Mouse (Mus musculus) erythroid progenitor cell, adult 5-6 weeks (primary cell): ENCODE data around the gene Nckap5l. TPM values are rescaled to one million over a fixed set of nuclear protein-coding genes. Genes with fewer than 3 reads are reported as not detected.

Experiments
- ATAC-seq: replicated peaks from 2 replicates; pipeline ENCODE4 v1.8.0; 2016; ENCODE audit warnings: moderate number of reproducible peaks, mild to moderate bottlenecking, moderate TSS enrichment, inconsistent platforms; ENCODE audit not compliant: poor library complexity, low FRiP score, severe bottlenecking
- total RNA-seq, 2 experiments: library from RNA; stranded (forward) in 1 of 2; stranded (reverse) in 1 of 2; fragments of 150-400 nt in 1 of 2; fragments of 186-747, 209-891 nt in 1 of 2; gene quantifications; 2 replicates each; pipeline versions ENCODE4 v1.2.3 to v1.2.4; 2015 to 2017; ENCODE audit warnings: low replicate concordance in 2 of 2

Nckap5l gene
- total RNA-seq, 2 experiments from 2014 or later: 0.84 TPM; not detected in 1

GRCm38 (mm10) chr15:99375581-99375980, 82.0 kb downstream of the Nckap5l start:
- ATAC-seq: no peak

GRCm38 (mm10) chr15:99375036-99375435, 82.5 kb downstream of the Nckap5l start:
- no peak for ATAC-seq

- ATAC-seq: no peak
Measured at GRCm38 (mm10) chr15:99372761-99373160, 84.8 kb downstream of the Nckap5l start.

Other genes starting within 250 kb of the Nckap5l start
- gene Kcnh3, start 232.9 kb downstream of the Nckap5l start, total RNA-seq (2015; ENCODE audit: low replicate concordance): not detected in 2 replicates
- not detected in 2 replicates for gene Kcnh3, start 232.9 kb downstream of the Nckap5l start, total RNA-seq (2017; ENCODE audit: low replicate concordance)
- 18.4 and 26.4 TPM in 2 replicates for gene Mcrs1, start 205.8 kb downstream of the Nckap5l start, total RNA-seq (2015; ENCODE audit: low replicate concordance)
- gene Mcrs1, start 205.8 kb downstream of the Nckap5l start, total RNA-seq (2017; ENCODE audit: low replicate concordance): 13.4 and 15.5 TPM in 2 replicates
- 4.0 TPM in 1 of 2 replicates, not detected in the other for gene Prpf40b, start 162.7 kb downstream of the Nckap5l start, total RNA-seq (2015; ENCODE audit: low replicate concordance)
- gene Prpf40b, start 162.7 kb downstream of the Nckap5l start, total RNA-seq (2017; ENCODE audit: low replicate concordance): 1.0 TPM in 1 of 2 replicates, not detected in the other
- gene Fam186b, start 161.9 kb downstream of the Nckap5l start, total RNA-seq (2015; ENCODE audit: low replicate concordance): not detected in 2 replicates
- not detected in 2 replicates for gene Fam186b, start 161.9 kb downstream of the Nckap5l start, total RNA-seq (2017; ENCODE audit: low replicate concordance)
- gene Fmnl3, start 87.3 kb downstream of the Nckap5l start, total RNA-seq (2015; ENCODE audit: low replicate concordance): 3.6 and 5.0 TPM in 2 replicates
- 1.5 and 2.7 TPM in 2 replicates for gene Fmnl3, start 87.3 kb downstream of the Nckap5l start, total RNA-seq (2017; ENCODE audit: low replicate concordance)
- 179 and 219 TPM in 2 replicates for gene Tmbim6, start 64.9 kb downstream of the Nckap5l start, total RNA-seq (2015; ENCODE audit: low replicate concordance)
- 95.3 and 151 TPM in 2 replicates for gene Tmbim6, start 64.9 kb downstream of the Nckap5l start, total RNA-seq (2017; ENCODE audit: low replicate concordance)
- 1.3 and 1.4 TPM in 2 replicates for gene Bcdin3d, start 17.0 kb upstream of the Nckap5l start, total RNA-seq (2015; ENCODE audit: low replicate concordance)
- gene Bcdin3d, start 17.0 kb upstream of the Nckap5l start, total RNA-seq (2017; ENCODE audit: low replicate concordance): 0.51 and 1.3 TPM in 2 replicates
- gene Faim2, start 70.4 kb upstream of the Nckap5l start, total RNA-seq (2015; ENCODE audit: low replicate concordance): not detected in 2 replicates
- 0.38 TPM in 1 of 2 replicates, not detected in the other for gene Faim2, start 70.4 kb upstream of the Nckap5l start, total RNA-seq (2017; ENCODE audit: low replicate concordance)
- not detected in 2 replicates for gene Aqp2, start 121.3 kb upstream of the Nckap5l start, total RNA-seq (2015; ENCODE audit: low replicate concordance)
- gene Aqp2, start 121.3 kb upstream of the Nckap5l start, total RNA-seq (2017; ENCODE audit: low replicate concordance): not detected in 2 replicates
- gene Aqp5, start 133.0 kb upstream of the Nckap5l start, total RNA-seq (2015; ENCODE audit: low replicate concordance): not detected in 2 replicates
- gene Aqp5, start 133.0 kb upstream of the Nckap5l start, total RNA-seq (2017; ENCODE audit: low replicate concordance): not detected in 2 replicates
- gene Aqp6, start 143.7 kb upstream of the Nckap5l start, total RNA-seq (2015; ENCODE audit: low replicate concordance): not detected in 2 replicates
- gene Aqp6, start 143.7 kb upstream of the Nckap5l start, total RNA-seq (2017; ENCODE audit: low replicate concordance): not detected in 2 replicates
- 248 and 272 TPM in 2 replicates for gene Racgap1, start 193.9 kb upstream of the Nckap5l start, total RNA-seq (2015; ENCODE audit: low replicate concordance)
- gene Racgap1, start 193.9 kb upstream of the Nckap5l start, total RNA-seq (2017; ENCODE audit: low replicate concordance): 292 and 327 TPM in 2 replicates
- not detected in 2 replicates for gene Asic1, start 212.6 kb upstream of the Nckap5l start, total RNA-seq (2015; ENCODE audit: low replicate concordance)
- not detected in 2 replicates for gene Asic1, start 212.6 kb upstream of the Nckap5l start, total RNA-seq (2017; ENCODE audit: low replicate concordance)
- 15.5 and 18.0 TPM in 2 replicates for gene Smarcd1, start 244.4 kb upstream of the Nckap5l start, total RNA-seq (2015; ENCODE audit: low replicate concordance)
- 5.3 and 9.7 TPM in 2 replicates for gene Smarcd1, start 244.4 kb upstream of the Nckap5l start, total RNA-seq (2017; ENCODE audit: low replicate concordance)
- not detected in 2 replicates for gene Gm17349, start 247.7 kb upstream of the Nckap5l start, total RNA-seq (2015; ENCODE audit: low replicate concordance)
- gene Gm17349, start 247.7 kb upstream of the Nckap5l start, total RNA-seq (2017; ENCODE audit: low replicate concordance): not detected in 2 replicates